Mouse (Mus musculus) stomach, postnatal 0 days (tissue): ENCODE measurements at regions not wholly inside any gene's neighbourhood (a gene's known extent, or its start where the extent isn't known, plus 50 kb on each side); places are given as distances from the start of the nearest gene placed in this dataset.

Experiments used
- CTCF ChIP-seq: IDR thresholded peaks from 2 replicates; pipeline ENCODE4 v1.5.1; 2016; ENCODE audit warnings: antibody characterized with exemption, low read depth, mild to moderate bottlenecking, moderate library complexity
- EP300 ChIP-seq: optimal IDR thresholded peaks from 2 replicates; pipeline ENCODE3; 2016; ENCODE audit warnings: antibody characterized with exemption

- TF ChIP-seq CTCF (no peak), EP300 (no peak)
These were observed 112.1 kb upstream of the Klf14 start for GRCm38 (mm10) chr6:31070966-31071365.
